Mouse (Mus musculus) CH12.LX (cell line): ENCODE data around the gene Prkce. TPM values are rescaled to one million over a fixed set of nuclear protein-coding genes. Genes with fewer than 3 reads are reported as not detected.

ENCODE experiments used
- DNase-seq: peaks from one replicate; pipeline ENCODE4 v3.0.0-alpha.2; 2013; ENCODE audit errors: extremely low read depth
- H3K27ac ChIP-seq: 2 replicates; pipeline ENCODE4 v1.5.1; 2012; ENCODE audit warnings: low read depth, mild to moderate bottlenecking, control low read depth, moderate library complexity; ENCODE audit not compliant: insufficient read depth
- H3K27me3 ChIP-seq: replicated peaks from 2 replicates; pipeline ENCODE3; 2012; ENCODE audit warnings: inconsistent platforms
- H3K36me3 ChIP-seq, 2 experiments: replicated peaks in 1 of 2; 2 replicates each; pipeline versions ENCODE3 to v1.6.1; 2012; ENCODE audit warnings: inconsistent platforms in 1 of 2, low read length in 1 of 2, mild to moderate bottlenecking in 1 of 2, mixed read lengths in 1 of 2, moderate library complexity in 1 of 2; ENCODE audit not compliant: control insufficient read depth in 1 of 2, insufficient read depth in 1 of 2
- H3K4me1 ChIP-seq, 2 experiments: 2 replicates each; pipeline ENCODE4 v1.6.1; 2012; ENCODE audit warnings: inconsistent platforms in 1 of 2, moderate library complexity in 1 of 2; ENCODE audit not compliant: insufficient read depth in 2 of 2, control insufficient read depth in 1 of 2
- H3K4me2 ChIP-seq: 2 replicates; pipeline ENCODE4 v1.6.1; 2012; ENCODE audit warnings: low read depth, mild to moderate bottlenecking, control low read depth; ENCODE audit not compliant: poor library complexity, insufficient read depth, severe bottlenecking
- H3K4me3 ChIP-seq, 3 experiments: fragments of 150-350 bp in 1 of 3; sonication (generic) in 1 of 3; replicated peaks in 1 of 3; 2 replicates each; pipeline versions ENCODE3 to v1.5.1; 2011 to 2012; ENCODE audit warnings: low read depth in 2 of 3, low read length in 2 of 3, mild to moderate bottlenecking in 2 of 3, moderate library complexity in 2 of 3, control low read depth in 1 of 3, improper control_type of control experiment in 1 of 3, inconsistent platforms in 1 of 3, mixed read lengths in 1 of 3; ENCODE audit not compliant: poor library complexity in 1 of 3
- H3K79me2 ChIP-seq: replicated peaks from 2 replicates; pipeline ENCODE4 v1.6.1; 2012; ENCODE audit warnings: mild to moderate bottlenecking, moderate library complexity; ENCODE audit not compliant: control insufficient read depth, poor library complexity, insufficient read depth, severe bottlenecking; ENCODE audit errors: extremely low read depth
- H3K9ac ChIP-seq: 2 replicates; pipeline ENCODE4 v1.6.1; 2012; ENCODE audit warnings: low read depth, mild to moderate bottlenecking, control low read depth, moderate library complexity; ENCODE audit not compliant: insufficient read depth
- H3K9me3 ChIP-seq: replicated peaks from 2 replicates; pipeline ENCODE3; 2012; ENCODE audit warnings: low read length, inconsistent platforms, mixed read lengths
- CHD2 ChIP-seq: IDR thresholded peaks from 2 replicates; pipeline ENCODE4 v1.6.1; 2011; ENCODE audit warnings: low read length, improper control_type of control experiment
- CTCF ChIP-seq, 2 experiments: IDR thresholded peaks in 1 of 2; conservative IDR thresholded peaks in 1 of 2; 2 replicates each; pipeline ENCODE4 v1.5.1; 2011 to 2012; ENCODE audit warnings: low read depth in 2 of 2, low read length in 2 of 2, improper control_type of control experiment in 1 of 2, inconsistent platforms in 1 of 2, mild to moderate bottlenecking in 1 of 2, moderate library complexity in 1 of 2
- E2F4 ChIP-seq: IDR thresholded peaks from 2 replicates; pipeline ENCODE4 v1.6.1; 2011; ENCODE audit warnings: low read depth, low read length, improper control_type of control experiment; ENCODE audit not compliant: insufficient replicate concordance
- ELF1 ChIP-seq: IDR thresholded peaks from 2 replicates; pipeline ENCODE4 v1.6.1; 2014; ENCODE audit warnings: low read depth, mild to moderate bottlenecking, inconsistent platforms, low read length, improper control_type of control experiment
- ETS1 ChIP-seq: conservative IDR thresholded peaks from 2 replicates; pipeline ENCODE4 v1.6.1; 2012; ENCODE audit warnings: low read depth, mild to moderate bottlenecking, inconsistent platforms, low read length, improper control_type of control experiment, moderate library complexity
- GABPA ChIP-seq: IDR thresholded peaks from 2 replicates; pipeline ENCODE4 v1.6.1; 2012; ENCODE audit warnings: low read depth, low read length, improper control_type of control experiment, inconsistent platforms; ENCODE audit not compliant: insufficient replicate concordance
- HCFC1 ChIP-seq: IDR thresholded peaks from 2 replicates; pipeline ENCODE4 v1.6.1; 2012; ENCODE audit warnings: low read depth, mild to moderate bottlenecking, inconsistent platforms, low read length, improper control_type of control experiment
- JUND ChIP-seq: conservative IDR thresholded peaks from 2 replicates; pipeline ENCODE4 v1.6.1; 2011; ENCODE audit warnings: low read depth, low read length, improper control_type of control experiment
- KAT2A ChIP-seq: IDR thresholded peaks from 2 replicates; pipeline ENCODE4 v1.6.1; 2012; ENCODE audit warnings: low read length, improper control_type of control experiment, inconsistent platforms; ENCODE audit not compliant: insufficient replicate concordance
- MAZ ChIP-seq: IDR thresholded peaks from 2 replicates; pipeline ENCODE4 v1.6.1; 2012; ENCODE audit warnings: low read depth, mild to moderate bottlenecking, inconsistent platforms, low read length, improper control_type of control experiment, moderate library complexity
- MEF2A ChIP-seq: IDR thresholded peaks from 2 replicates; pipeline ENCODE4 v1.6.1; 2014; ENCODE audit warnings: low read depth, mild to moderate bottlenecking, inconsistent platforms, low read length, improper control_type of control experiment, borderline replicate concordance
- MXI1 ChIP-seq: IDR thresholded peaks from 2 replicates; pipeline ENCODE4 v1.6.1; 2011; ENCODE audit warnings: mild to moderate bottlenecking, low read depth, low read length, improper control_type of control experiment
- MYC ChIP-seq: IDR thresholded peaks from 2 replicates; pipeline ENCODE4 v1.6.1; 2011; ENCODE audit warnings: low read depth, mild to moderate bottlenecking, improper control_type of control experiment, low read length
- NRF1 ChIP-seq: IDR thresholded peaks from 2 replicates; pipeline ENCODE4 v1.6.1; 2014; ENCODE audit warnings: low read depth, mild to moderate bottlenecking, inconsistent platforms, low read length, improper control_type of control experiment, moderate library complexity
- PAX5 ChIP-seq: IDR thresholded peaks from 2 replicates; pipeline ENCODE4 v1.6.1; 2012; ENCODE audit warnings: low read length, inconsistent platforms, mixed read lengths
- RCOR1 ChIP-seq: conservative IDR thresholded peaks from 2 replicates; pipeline ENCODE4 v1.6.1; 2012; ENCODE audit warnings: low read depth, mild to moderate bottlenecking, inconsistent platforms, low read length, improper control_type of control experiment
- SIN3A ChIP-seq: IDR thresholded peaks from 2 replicates; pipeline ENCODE4 v1.6.1; 2012; ENCODE audit warnings: low read length, improper control_type of control experiment, inconsistent platforms
- SMC3 ChIP-seq: IDR thresholded peaks from 2 replicates; pipeline ENCODE4 v1.6.1; 2011; ENCODE audit warnings: low read depth, low read length, improper control_type of control experiment
- TBP ChIP-seq: conservative IDR thresholded peaks from 2 replicates; pipeline ENCODE4 v1.6.1; 2011; ENCODE audit warnings: low read depth, low read length, improper control_type of control experiment
- USF1 ChIP-seq: IDR thresholded peaks from 2 replicates; pipeline ENCODE4 v1.6.1; 2014; ENCODE audit warnings: low read depth, mild to moderate bottlenecking, inconsistent platforms, low read length, improper control_type of control experiment
- USF2 ChIP-seq: conservative IDR thresholded peaks from 2 replicates; pipeline ENCODE4 v1.6.1; 2011; ENCODE audit warnings: low read depth, low read length, improper control_type of control experiment
- ZC3H11A ChIP-seq: IDR thresholded peaks from 2 replicates; pipeline ENCODE4 v1.6.1; 2012; ENCODE audit warnings: low read depth, mild to moderate bottlenecking, inconsistent platforms, low read length, improper control_type of control experiment
- ZKSCAN1 ChIP-seq: IDR thresholded peaks from 2 replicates; pipeline ENCODE4 v1.6.1; 2012; ENCODE audit warnings: low read depth, inconsistent platforms, low read length, improper control_type of control experiment, borderline replicate concordance
- ZNF384 ChIP-seq: IDR thresholded peaks from 2 replicates; pipeline ENCODE4 v1.6.1; 2012; ENCODE audit warnings: low read depth, low read length, improper control_type of control experiment, inconsistent platforms
- dilution Hi-C: fragments of 300-500 bp; cut with MboI; formaldehyde crosslinking; loops from 2 replicates; pipeline ENCODE4 v1.14.3; 2020; ENCODE audit warnings: low sequenced_read_pairs; ENCODE audit not compliant: extremely low pct_unique_long_range_greater_than_20kb, extremely low pct_ligation_motif_present
- in situ Hi-C: fragments of 300-500 bp; cut with MboI; formaldehyde crosslinking; loops from 3 replicates; pipeline ENCODE4 v1.14.3; 2019; ENCODE audit warnings: low sequenced_read_pairs, low pct_ligation_motif_present, low pct_unique_long_range_greater_than_20kb, mixed read lengths
- polyA plus RNA-seq: library from polyadenylated mRNA; unstranded; fragments of >175 nt; gene quantifications from 2 replicates; pipeline ENCODE4 v1.2.1, GENCODE M21; 2012; ENCODE audit warnings: low read depth; ENCODE audit not compliant: insufficient read length
- total RNA-seq, 2 experiments: library from RNA; depleted of rRNA; stranded (reverse); fragments of 300-350 nt in 1 of 2; fragments of >200 nt in 1 of 2; gene quantifications; 2 replicates each; pipeline ENCODE4 v1.2.3; 2012 to 2014

The Prkce gene
- total and polyA plus RNA-seq, 3 experiments: 4.1 to 13.2 (median 11.4) TPM

DNA sequence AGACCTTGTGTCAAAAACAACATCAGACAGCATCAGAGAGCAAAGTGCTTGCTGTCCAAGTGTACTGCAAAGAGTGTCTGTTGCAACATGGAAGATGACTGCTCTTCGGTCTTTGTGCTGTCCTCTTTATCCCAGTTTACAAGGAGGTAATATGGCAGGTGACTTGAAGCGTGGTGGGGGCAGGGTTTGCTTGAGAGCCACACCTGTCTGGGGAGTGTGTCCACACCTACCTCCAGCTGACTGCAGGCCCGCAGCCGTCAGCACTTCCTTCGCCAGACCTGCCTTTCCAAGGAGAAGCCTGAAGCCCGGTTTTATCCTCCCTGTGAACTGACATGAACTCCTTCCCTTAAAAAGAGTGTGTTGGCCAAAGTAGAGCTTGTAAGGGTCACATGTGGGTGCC lies 458.9 kb downstream of the Prkce start:
- H3K4me1 ChIP-seq: peaks cover 4 to 18% of the 10 kb centered on the region in 2 experiments
- no peaks in the 10 kb centered on the region for H3K27me3 ChIP-seq
- no peak overlapping the region for H3K9ac ChIP-seq
- in situ Hi-C loops: no loop called here
- no peak overlapping the region for H3K27ac ChIP-seq
- H3K9me3 ChIP-seq: no peaks in the 10 kb centered on the region
- H3K4me2 ChIP-seq: no peak overlapping the region
- no peak overlapping the region for H3K4me3 ChIP-seq
- no peak for TF ChIP-seq SMC3
- no peak for TF ChIP-seq ELF1
- no peak for TF ChIP-seq ZKSCAN1
- no peak for TF ChIP-seq ETS1
- TF ChIP-seq MXI1: no peak
- TF ChIP-seq TBP: no peak
- no peak for TF ChIP-seq CHD2
- no peak for TF ChIP-seq JUND
- no peak for TF ChIP-seq RCOR1
- no peak for TF ChIP-seq ZNF384
- no peak for TF ChIP-seq CTCF (conservative IDR thresholded peaks at IDR 0.05 in 1 of 2, IDR thresholded peaks at IDR 0.05 in 1 of 2; ENCODE audit: low read depth in 2 of 2, low read length in 2 of 2)
- no peak for TF ChIP-seq NRF1
- no peak for TF ChIP-seq KAT2A
- no peak for TF ChIP-seq MEF2A
- TF ChIP-seq MYC: no peak
- peaks cover 29 to 78% of the 10 kb centered on the region in 2 experiments for H3K36me3 ChIP-seq
- no peak for DNase-seq
- dilution Hi-C loops: no loop called here
- no peaks in the 10 kb centered on the region for H3K79me2 ChIP-seq

DNA sequence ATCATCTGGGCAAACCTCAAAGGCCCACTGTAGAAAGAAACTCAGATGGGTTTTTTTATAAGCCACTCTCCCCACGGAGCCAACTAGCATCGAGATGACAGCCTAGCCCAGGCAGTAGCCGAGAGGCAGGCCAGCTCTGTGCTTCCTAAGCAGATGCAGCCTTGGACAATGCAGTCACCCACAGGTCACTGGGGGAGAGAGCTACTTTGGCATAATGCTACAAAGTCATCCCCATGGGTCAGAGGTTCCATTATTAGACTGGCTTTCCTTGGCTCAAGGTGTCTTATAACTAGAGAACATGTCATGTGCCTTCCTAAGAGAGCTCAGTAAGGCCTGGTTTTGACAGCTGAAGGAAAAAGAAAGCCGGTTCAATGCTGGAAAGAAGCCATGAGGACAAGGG lies 465.5 kb downstream of the Prkce start:
- peaks cover 25 to 79% of the 10 kb centered on the region in 2 experiments for H3K36me3 ChIP-seq
- dilution Hi-C loops (no loop called here), in situ Hi-C loops (no loop called here)
- no peaks in the 10 kb centered on the region for H3K79me2 ChIP-seq
- no peak for DNase-seq
- no peak overlapping the region for H3K9ac ChIP-seq
- H3K4me2 ChIP-seq: no peak overlapping the region
- no peak for TF ChIP-seq MXI1
- no peak for TF ChIP-seq USF2
- TF ChIP-seq ETS1: no peak
- no peak for TF ChIP-seq MAZ
- no peak for TF ChIP-seq USF1
- no peak for TF ChIP-seq E2F4
- no peak for TF ChIP-seq RCOR1
- TF ChIP-seq ZC3H11A: no peak
- no peak for TF ChIP-seq SIN3A
- TF ChIP-seq HCFC1: no peak
- TF ChIP-seq PAX5: no peak
- no peak for TF ChIP-seq MYC
- no peak for TF ChIP-seq GABPA
- H3K4me3 ChIP-seq: no peak overlapping the region
- H3K27ac ChIP-seq: no peak overlapping the region
- no peaks in the 10 kb centered on the region for H3K9me3 ChIP-seq
- H3K27me3 ChIP-seq: no peaks in the 10 kb centered on the region
- peaks cover 4 to 18% of the 10 kb centered on the region in 2 experiments for H3K4me1 ChIP-seq
